Mouse (Mus musculus): ENCODE measurements around the gene Olfr1018. TPM values are rescaled to one million over a fixed set of nuclear protein-coding genes. Genes with fewer than 3 reads are reported as not detected.

The Olfr1018 gene
- not detected in 2 replicates for polyA plus RNA-seq (2012)

DNA sequence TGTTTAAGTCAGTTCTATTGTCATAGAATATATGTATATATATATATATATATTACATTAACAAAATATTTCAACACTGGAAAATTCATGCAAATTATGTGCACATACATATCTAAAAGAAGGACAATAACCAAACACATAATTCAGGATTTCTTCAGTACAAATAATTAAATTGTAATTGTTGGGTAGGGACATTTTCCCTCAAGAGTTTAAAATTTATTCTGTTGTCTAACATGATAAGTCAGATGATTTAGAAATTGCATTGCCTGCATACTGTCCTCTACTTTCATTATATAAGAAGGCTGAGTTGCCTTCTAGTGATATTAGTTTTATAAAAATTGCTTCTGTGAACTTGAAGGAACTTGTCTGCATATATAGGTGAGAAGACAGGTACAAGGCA is at the start of gene Olfr1018:
Gene Olfr1018 (plus strand): TSS at position 301 of the 400 bp plus-strand sequence.
- no peaks in the 10 kb centered on the region for H3K27me3 ChIP-seq (ENCODE audit: control insufficient read depth)
- TF ChIP-seq GATA1 (IDR thresholded peaks at IDR 0.05; ENCODE audit: low read length) = no peak
- no peak for TF ChIP-seq TAL1 (IDR thresholded peaks at IDR 0.05; ENCODE audit: low read length)
- no peaks in the 10 kb centered on the region; the same call in 1 of the 2 replicates for H3K9me3 ChIP-seq (ENCODE audit: control insufficient read depth, low read length)
- no peaks in the 10 kb centered on the region for H3K36me3 ChIP-seq (ENCODE audit: control insufficient read depth)
- no peak within 1 kb of the TSS for H3K4me3 ChIP-seq (replicated peaks)
- no peaks in the 10 kb centered on the region for H3K4me1 ChIP-seq (ENCODE audit: control insufficient read depth)

DNA sequence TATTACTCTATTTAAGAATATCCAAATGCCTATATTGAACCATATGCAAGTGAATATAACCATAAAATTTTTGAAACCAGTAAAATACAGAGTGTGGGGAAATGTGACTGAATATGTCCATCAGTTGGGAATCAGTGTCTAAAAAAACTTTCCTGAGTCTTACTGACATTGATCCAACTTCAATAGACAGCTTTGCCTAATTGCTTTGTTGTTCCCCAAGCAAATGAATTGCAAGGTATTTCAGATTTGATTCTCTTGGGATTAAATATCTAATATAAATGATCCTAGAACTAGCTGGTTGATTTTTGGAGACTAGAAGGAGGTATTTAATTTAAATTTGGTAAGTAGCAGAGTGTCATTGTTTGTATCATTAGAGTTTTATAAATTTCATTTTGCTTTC is 45.9 kb upstream of the Olfr1018 start, which contains the start of gene Olfr1014:
Gene Olfr1014 (plus strand): TSS at position 301 of the 400 bp plus-strand sequence.
- H3K9me3 ChIP-seq (ENCODE audit: control insufficient read depth, low read length) = no peaks in the 10 kb centered on the region
- TF ChIP-seq TAL1 (IDR thresholded peaks at IDR 0.05; ENCODE audit: low read length) = no peak
- TF ChIP-seq GATA1 (IDR thresholded peaks at IDR 0.05; ENCODE audit: low read length) = no peak
- H3K36me3 ChIP-seq (ENCODE audit: control insufficient read depth) = no peaks in the 10 kb centered on the region
- H3K4me1 ChIP-seq (ENCODE audit: control insufficient read depth) = no peaks in the 10 kb centered on the region
- H3K27me3 ChIP-seq (ENCODE audit: control insufficient read depth) = no peaks in the 10 kb centered on the region
- no peak within 1 kb of the TSS for H3K4me3 ChIP-seq (replicated peaks)

DNA sequence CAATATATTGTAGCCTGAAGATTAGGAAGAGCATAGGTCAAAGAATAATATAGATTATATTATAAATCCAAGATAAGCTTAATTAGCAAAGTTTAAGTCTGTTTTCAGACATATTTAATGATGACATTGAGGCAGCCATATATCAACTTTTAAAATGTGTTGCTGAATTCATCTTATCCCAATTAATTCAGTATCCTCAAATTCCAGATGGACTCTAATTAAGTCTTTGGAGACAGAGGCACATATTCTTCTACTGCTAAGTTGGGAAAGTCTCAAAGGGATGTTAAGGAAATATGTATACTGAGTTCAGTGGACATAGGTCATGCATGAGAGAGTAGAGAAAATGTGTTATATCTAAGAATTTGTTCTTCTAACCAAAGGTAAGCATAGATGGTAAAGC is 36.6 kb upstream of the Olfr1018 start, which contains the start of gene Olfr1015:
Gene Olfr1015 (plus strand): TSS at position 301 of the 400 bp plus-strand sequence.
- Histone ChIP-seq H3K4me1 (ENCODE audit: control insufficient read depth) (no peaks in the 10 kb centered on the region), H3K36me3 (ENCODE audit: control insufficient read depth) (no peaks in the 10 kb centered on the region), H3K9me3 (ENCODE audit: control insufficient read depth, low read length) (peaks cover 6% of the 10 kb centered on the region), H3K27me3 (ENCODE audit: control insufficient read depth) (no peaks in the 10 kb centered on the region), H3K4me3 (replicated peaks) (no peak within 1 kb of the TSS)
- TF ChIP-seq GATA1 (IDR thresholded peaks at IDR 0.05; ENCODE audit: low read length) (no peak), TAL1 (IDR thresholded peaks at IDR 0.05; ENCODE audit: low read length) (no peak)

DNA sequence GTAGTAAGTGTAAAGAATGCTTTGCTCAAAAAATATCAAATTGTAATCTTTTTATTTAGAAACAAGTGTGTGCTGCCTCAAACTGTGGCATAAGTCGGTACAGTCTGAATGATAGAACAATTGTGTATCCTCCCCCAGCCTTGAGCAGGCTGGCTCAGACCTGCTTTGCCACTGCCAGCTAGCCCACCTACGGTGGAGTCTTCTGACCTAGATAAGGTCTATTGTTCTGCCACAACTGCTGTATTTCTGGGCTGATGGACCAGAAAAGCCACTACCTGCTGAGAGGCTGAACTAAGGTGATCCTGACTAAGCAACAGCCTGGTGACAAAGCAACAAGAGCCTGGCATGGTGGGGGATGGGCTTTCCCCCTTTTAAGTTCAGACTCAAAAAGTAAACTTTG is 25.9 kb upstream of the Olfr1018 start:
- H3K4me1 ChIP-seq (ENCODE audit: control insufficient read depth) = no peaks in the 10 kb centered on the region
- no peak for TF ChIP-seq TAL1 (IDR thresholded peaks at IDR 0.05; ENCODE audit: low read length)
- TF ChIP-seq GATA1 (IDR thresholded peaks at IDR 0.05; ENCODE audit: low read length) = no peak
- no peak overlapping the region for H3K4me3 ChIP-seq (replicated peaks)
- no peaks in the 10 kb centered on the region for H3K9me3 ChIP-seq (ENCODE audit: control insufficient read depth, low read length)
- H3K27me3 ChIP-seq (ENCODE audit: control insufficient read depth) = no peaks in the 10 kb centered on the region
- no peaks in the 10 kb centered on the region for H3K36me3 ChIP-seq (ENCODE audit: control insufficient read depth)

DNA sequence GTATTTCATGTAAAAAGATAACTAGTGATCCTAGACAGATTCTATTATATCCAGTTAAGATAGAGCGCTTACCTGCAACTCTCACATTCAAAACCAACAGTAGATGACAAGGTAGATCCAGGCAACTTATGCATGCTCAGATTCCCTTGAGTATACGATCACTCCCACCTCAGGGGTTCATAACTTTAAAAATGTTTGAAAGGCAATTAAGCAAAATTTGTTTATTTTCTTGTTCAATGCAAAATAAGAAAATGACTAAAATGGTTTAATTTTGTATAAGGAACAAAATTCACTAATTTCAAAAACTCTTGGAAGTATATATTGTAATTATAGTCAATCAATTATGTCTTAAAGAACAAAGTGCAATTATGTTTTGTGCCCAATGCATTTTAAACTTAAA is 15.8 kb upstream of the Olfr1018 start, which contains the start of gene Olfr1016:
Gene Olfr1016 (minus strand): TSS at position 101 of the 400 bp plus-strand sequence.
- no peak within 1 kb of the TSS for H3K4me3 ChIP-seq (replicated peaks)
- H3K9me3 ChIP-seq (ENCODE audit: control insufficient read depth, low read length) = no peaks in the 10 kb centered on the region
- H3K4me1 ChIP-seq (ENCODE audit: control insufficient read depth) = no peaks in the 10 kb centered on the region
- H3K27me3 ChIP-seq (ENCODE audit: control insufficient read depth) = no peaks in the 10 kb centered on the region
- no peak for TF ChIP-seq TAL1 (IDR thresholded peaks at IDR 0.05; ENCODE audit: low read length)
- H3K36me3 ChIP-seq (ENCODE audit: control insufficient read depth) = no peaks in the 10 kb centered on the region

GRCm38 (mm10) chr2:85804501-85804900 is 13.8 kb upstream of the Olfr1018 start:
- H3K4me1 ChIP-seq (ENCODE audit: control insufficient read depth) = no peaks in the 10 kb centered on the region
- no peaks in the 10 kb centered on the region for H3K36me3 ChIP-seq (ENCODE audit: control insufficient read depth)

GRCm38 (mm10) chr2:85845383-85845782 is 27.1 kb downstream of the Olfr1018 start, which contains the start of gene Olfr1019:
Olfr1019 (minus strand) TSS chr2:85845483.
- TF ChIP-seq GATA1 (IDR thresholded peaks at IDR 0.05; ENCODE audit: low read length) = no peak
- no peak for TF ChIP-seq TAL1 (IDR thresholded peaks at IDR 0.05; ENCODE audit: low read length)
- no peaks in the 10 kb centered on the region for H3K4me1 ChIP-seq (ENCODE audit: control insufficient read depth)
- no peaks in the 10 kb centered on the region for H3K36me3 ChIP-seq (ENCODE audit: control insufficient read depth)

More at GRCm38 (mm10) chr2:85804501-85804900, 13.8 kb upstream of the Olfr1018 start:
- H3K4me3 ChIP-seq (replicated peaks) = no peak overlapping the region
- no peak for TF ChIP-seq TAL1 (IDR thresholded peaks at IDR 0.05; ENCODE audit: low read length)
- TF ChIP-seq GATA1 (IDR thresholded peaks at IDR 0.05; ENCODE audit: low read length) = no peak
- no peaks in the 10 kb centered on the region for H3K9me3 ChIP-seq (ENCODE audit: control insufficient read depth, low read length)
- H3K27me3 ChIP-seq (ENCODE audit: control insufficient read depth) = no peaks in the 10 kb centered on the region

DNA sequence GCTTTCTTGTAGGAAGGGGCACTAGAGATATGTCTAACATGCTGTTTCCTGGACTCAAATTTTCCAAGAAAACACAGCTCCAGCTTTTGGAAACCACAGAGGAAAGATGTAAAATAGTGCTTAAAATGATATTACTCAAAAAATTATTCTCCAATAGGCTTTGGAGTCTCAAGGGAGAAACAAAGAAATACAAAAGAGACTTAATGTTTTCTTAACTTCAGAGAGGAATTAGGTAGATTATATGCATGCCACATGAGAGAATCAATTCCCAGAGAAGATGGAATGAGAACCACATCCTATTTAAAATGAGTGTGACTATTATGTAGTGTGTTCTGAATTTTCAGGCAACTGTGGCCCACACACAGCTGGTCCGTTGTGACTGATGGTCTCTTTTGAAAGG is 28.5 kb downstream of the Olfr1018 start, which contains the start of gene Olfr1020:
Gene Olfr1020 (plus strand): TSS at position 301 of the 400 bp plus-strand sequence.
- no peak for TF ChIP-seq GATA1 (IDR thresholded peaks at IDR 0.05; ENCODE audit: low read length)
- TF ChIP-seq TAL1 (IDR thresholded peaks at IDR 0.05; ENCODE audit: low read length) = no peak
- no peaks in the 10 kb centered on the region for H3K27me3 ChIP-seq (ENCODE audit: control insufficient read depth)
- H3K4me3 ChIP-seq (replicated peaks) = no peak within 1 kb of the TSS
- peaks cover 2% of the 10 kb centered on the region; the same call in 1 of the 2 replicates for H3K9me3 ChIP-seq (ENCODE audit: control insufficient read depth, low read length)
- H3K36me3 ChIP-seq (ENCODE audit: control insufficient read depth) = no peaks in the 10 kb centered on the region
- H3K4me1 ChIP-seq (ENCODE audit: control insufficient read depth) = no peaks in the 10 kb centered on the region

More at GRCm38 (mm10) chr2:85845383-85845782, 27.1 kb downstream of the Olfr1018 start, which contains the start of gene Olfr1019:
- H3K4me3 ChIP-seq (replicated peaks) = no peak within 1 kb of the TSS
- H3K9me3 ChIP-seq (ENCODE audit: control insufficient read depth, low read length) = 0 out of 2 replicates have a peak, but pooled peaks cover 2% of the 10 kb centered on the region
- no peaks in the 10 kb centered on the region for H3K27me3 ChIP-seq (ENCODE audit: control insufficient read depth)

GRCm38 (mm10) chr2:85868294-85868693 is 50.0 kb downstream of the Olfr1018 start, which contains the start of gene Olfr1022:
Olfr1022 (plus strand) TSS chr2:85868594.
- no peaks in the 10 kb centered on the region for H3K9me3 ChIP-seq (ENCODE audit: control insufficient read depth, low read length)
- H3K4me3 ChIP-seq (replicated peaks) = no peak within 1 kb of the TSS
- no peaks in the 10 kb centered on the region for H3K27me3 ChIP-seq (ENCODE audit: control insufficient read depth)
- TF ChIP-seq TAL1 (IDR thresholded peaks at IDR 0.05; ENCODE audit: low read length) (no peak), GATA1 (IDR thresholded peaks at IDR 0.05; ENCODE audit: low read length) (no peak)
- H3K36me3 ChIP-seq (ENCODE audit: control insufficient read depth) = no peaks in the 10 kb centered on the region
- no peaks in the 10 kb centered on the region for H3K4me1 ChIP-seq (ENCODE audit: control insufficient read depth)

Other genes starting within 250 kb of the Olfr1018 start
- not detected in 2 replicates for gene Olfr996, start 239.3 kb upstream of the Olfr1018 start, polyA plus RNA-seq (2012)
- gene Olfr998, start 229.5 kb upstream of the Olfr1018 start, polyA plus RNA-seq (2012) = not detected in 2 replicates
- gene Olfr1000, start 206.6 kb upstream of the Olfr1018 start, polyA plus RNA-seq (2012) = not detected in 2 replicates
- not detected in 2 replicates for gene Olfr1002, start 167.8 kb upstream of the Olfr1018 start, polyA plus RNA-seq (2012)
- not detected in 2 replicates for gene Olfr154, start 154.0 kb upstream of the Olfr1018 start, polyA plus RNA-seq (2012)
- gene Olfr1006, start 139.7 kb upstream of the Olfr1018 start, polyA plus RNA-seq (2012) = not detected in 2 replicates
- not detected in 2 replicates for gene Olfr1008, start 129.0 kb upstream of the Olfr1018 start, polyA plus RNA-seq (2012)
- not detected in 2 replicates for gene Olfr1009, start 103.1 kb upstream of the Olfr1018 start, polyA plus RNA-seq (2012)
- not detected in 2 replicates for gene Olfr1012, start 55.7 kb upstream of the Olfr1018 start, polyA plus RNA-seq (2012)
- gene Olfr1013, start 51.4 kb upstream of the Olfr1018 start, polyA plus RNA-seq (2012) = not detected in 2 replicates
- not detected in 2 replicates for gene Olfr1014, start 45.8 kb upstream of the Olfr1018 start, polyA plus RNA-seq (2012)
- gene Olfr1015, start 36.5 kb upstream of the Olfr1018 start, polyA plus RNA-seq (2012) = not detected in 2 replicates
- not detected in 2 replicates for gene Olfr1016, start 15.9 kb upstream of the Olfr1018 start, polyA plus RNA-seq (2012)
- 0.01 TPM in 1 of 2 replicates, not detected in the other for gene Olfr1019, start 27.0 kb downstream of the Olfr1018 start, polyA plus RNA-seq (2012)
- not detected in 2 replicates for gene Olfr1020, start 28.6 kb downstream of the Olfr1018 start, polyA plus RNA-seq (2012)
- gene Olfr1022, start 50.1 kb downstream of the Olfr1018 start, polyA plus RNA-seq (2012) = not detected in 2 replicates
- not detected in 2 replicates for gene Olfr1023, start 67.2 kb downstream of the Olfr1018 start, polyA plus RNA-seq (2012)
- gene Olfr1024, start 86.6 kb downstream of the Olfr1018 start, polyA plus RNA-seq (2012) = not detected in 2 replicates
- gene Olfr1025-ps1, start 96.7 kb downstream of the Olfr1018 start, polyA plus RNA-seq (2012) = not detected in 2 replicates
- not detected in 2 replicates for gene Olfr1026, start 103.1 kb downstream of the Olfr1018 start, polyA plus RNA-seq (2012)
- gene Olfr1028, start 132.0 kb downstream of the Olfr1018 start, polyA plus RNA-seq (2012) = not detected in 2 replicates
- gene Olfr1029, start 155.4 kb downstream of the Olfr1018 start, polyA plus RNA-seq (2012) = not detected in 2 replicates
- 0.01 TPM in 1 of 2 replicates, not detected in the other for gene Olfr1030, start 160.8 kb downstream of the Olfr1018 start, polyA plus RNA-seq (2012)
- not detected in 2 replicates for gene Olfr1031, start 171.8 kb downstream of the Olfr1018 start, polyA plus RNA-seq (2012)
- not detected in 2 replicates for gene Olfr1032, start 187.1 kb downstream of the Olfr1018 start, polyA plus RNA-seq (2012)
- not detected in 2 replicates for gene Olfr1033, start 202.2 kb downstream of the Olfr1018 start, polyA plus RNA-seq (2012)
- not detected in 2 replicates for gene Olfr1034, start 227.4 kb downstream of the Olfr1018 start, polyA plus RNA-seq (2012)

Data from erythroblast, embryonic 14.5 days (primary cell).